Mouse (Mus musculus): Measurements from ENCODE around the gene Rph3al. TPM values are rescaled to one million over a fixed set of nuclear protein-coding genes. Genes with fewer than 3 reads are reported as not detected.

The Rph3al gene
- polyA plus RNA-seq, 1 experiment from 2014 or later: 1.3 TPM

- ATAC-seq (ENCODE audit: low read depth): no peak
- H3K9me3 ChIP-seq (ENCODE audit: control insufficient read depth, low read length): no peaks in the 10 kb centered on the region
- H3K36me3 ChIP-seq (ENCODE audit: control insufficient read depth, insufficient read depth, low read length): no peaks in the 10 kb centered on the region
- H3K4me1 ChIP-seq (ENCODE audit: control insufficient read depth, insufficient read depth, low read length): peaks cover 6% of the 10 kb centered on the region; the same call in 1 of the 2 replicates
- no peak overlapping the region for H3K4me2 ChIP-seq (ENCODE audit: low read depth, low read length)
- H3K9ac ChIP-seq (replicated peaks; ENCODE audit: low read depth, low read length): no peak overlapping the region
- H3K4me3 ChIP-seq (ENCODE audit: low read depth, low read length): no peak overlapping the region
- H3K27me3 ChIP-seq (ENCODE audit: control insufficient read depth, insufficient read depth, low read length): no peaks in the 10 kb centered on the region
- WGBS: 90% methylated on average over 7 of the region's 7 CpGs
- no peak overlapping the region for H3K27ac ChIP-seq (ENCODE audit: low read depth, low read length)
Measured at GRCm38 (mm10) chr11:75854327-75854726, 83.9 kb downstream of the Rph3al start.

- H3K4me1 ChIP-seq (ENCODE audit: control insufficient read depth, insufficient read depth, low read length): peaks cover 4% of the 10 kb centered on the region; the same call in 1 of the 2 replicates
- no peaks in the 10 kb centered on the region for H3K36me3 ChIP-seq (ENCODE audit: control insufficient read depth, insufficient read depth, low read length)
- no peak overlapping the region for H3K4me2 ChIP-seq (ENCODE audit: low read depth, low read length)
- H3K9me3 ChIP-seq (ENCODE audit: control insufficient read depth, low read length): no peaks in the 10 kb centered on the region
- no peak overlapping the region for H3K4me3 ChIP-seq (ENCODE audit: low read depth, low read length)
- H3K27ac ChIP-seq (ENCODE audit: low read depth, low read length): no peak overlapping the region
- no peak overlapping the region for H3K9ac ChIP-seq (replicated peaks; ENCODE audit: low read depth, low read length)
- no peak for ATAC-seq (ENCODE audit: low read depth)
- H3K27me3 ChIP-seq (ENCODE audit: control insufficient read depth, insufficient read depth, low read length): no peaks in the 10 kb centered on the region
- 81% methylated on average over 10 of the region's 10 CpGs for WGBS
Measured at GRCm38 (mm10) chr11:75853067-75853636, 85.1 kb downstream of the Rph3al start.

DNA sequence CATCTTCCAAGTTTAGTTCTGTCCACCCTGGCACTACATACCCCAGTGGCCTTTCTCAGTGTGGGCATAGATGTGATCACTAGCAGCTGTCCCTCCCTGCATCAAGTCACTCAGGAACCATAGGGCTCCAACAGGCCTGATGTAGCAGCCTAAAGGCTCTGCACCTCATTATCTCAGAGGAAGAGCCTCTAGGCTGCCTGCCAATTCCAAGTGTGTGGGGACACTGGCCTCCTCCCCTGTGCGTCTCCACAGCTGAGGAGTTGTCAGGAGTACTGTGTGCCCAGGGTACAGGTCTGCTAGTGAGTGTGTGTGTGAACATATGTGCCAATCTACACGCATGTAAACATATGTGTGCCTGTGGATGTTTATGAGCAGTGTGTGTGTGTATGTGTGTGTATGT is 85.7 kb downstream of the Rph3al start:
- WGBS: 50% methylated on average over 2 of the region's 2 CpGs
- H3K27ac ChIP-seq (ENCODE audit: low read depth, low read length): no peak overlapping the region
- H3K4me1 ChIP-seq (ENCODE audit: control insufficient read depth, insufficient read depth, low read length): peaks cover 4% of the 10 kb centered on the region; the same call in 1 of the 2 replicates
- H3K9me3 ChIP-seq (ENCODE audit: control insufficient read depth, low read length): no peaks in the 10 kb centered on the region
- H3K4me3 ChIP-seq (ENCODE audit: low read depth, low read length): no peak overlapping the region
- H3K9ac ChIP-seq (replicated peaks; ENCODE audit: low read depth, low read length): no peak overlapping the region
- H3K27me3 ChIP-seq (ENCODE audit: control insufficient read depth, insufficient read depth, low read length): no peaks in the 10 kb centered on the region
- H3K36me3 ChIP-seq (ENCODE audit: control insufficient read depth, insufficient read depth, low read length): no peaks in the 10 kb centered on the region
- no peak for ATAC-seq (ENCODE audit: low read depth)
- H3K4me2 ChIP-seq (ENCODE audit: low read depth, low read length): no peak overlapping the region

- no peak overlapping the region for H3K4me2 ChIP-seq (ENCODE audit: low read depth, low read length)
- H3K9me3 ChIP-seq (ENCODE audit: control insufficient read depth, low read length): no peaks in the 10 kb centered on the region
- no peaks in the 10 kb centered on the region for H3K27me3 ChIP-seq (ENCODE audit: control insufficient read depth, insufficient read depth, low read length)
- H3K9ac ChIP-seq (replicated peaks; ENCODE audit: low read depth, low read length): no peak overlapping the region
- H3K4me3 ChIP-seq (ENCODE audit: low read depth, low read length): no peak overlapping the region
- H3K4me1 ChIP-seq (ENCODE audit: control insufficient read depth, insufficient read depth, low read length): peaks cover 4% of the 10 kb centered on the region; the same call in 1 of the 2 replicates
- no peak overlapping the region for H3K27ac ChIP-seq (ENCODE audit: low read depth, low read length)
- H3K36me3 ChIP-seq (ENCODE audit: control insufficient read depth, insufficient read depth, low read length): no peaks in the 10 kb centered on the region
- WGBS: 84% methylated on average over 6 of the region's 6 CpGs
- ATAC-seq (ENCODE audit: low read depth): no peak
Measured at GRCm38 (mm10) chr11:75849552-75849951, 88.7 kb downstream of the Rph3al start.

- ATAC-seq (ENCODE audit: low read depth): no peak
- H3K36me3 ChIP-seq (ENCODE audit: control insufficient read depth, insufficient read depth, low read length): no peaks in the 10 kb centered on the region
- no peak overlapping the region for H3K9ac ChIP-seq (replicated peaks; ENCODE audit: low read depth, low read length)
- 31% methylated on average over 7 of the region's 7 CpGs for WGBS
- H3K4me2 ChIP-seq (ENCODE audit: low read depth, low read length): no peak overlapping the region
- H3K4me1 ChIP-seq (ENCODE audit: control insufficient read depth, insufficient read depth, low read length): 0 out of 2 replicates have a peak, but pooled peaks cover under 1% of the 10 kb centered on the region
- H3K4me3 ChIP-seq (ENCODE audit: low read depth, low read length): no peak overlapping the region
- no peaks in the 10 kb centered on the region for H3K27me3 ChIP-seq (ENCODE audit: control insufficient read depth, insufficient read depth, low read length)
- H3K9me3 ChIP-seq (ENCODE audit: control insufficient read depth, low read length): no peaks in the 10 kb centered on the region
- no peak overlapping the region for H3K27ac ChIP-seq (ENCODE audit: low read depth, low read length)
Measured at GRCm38 (mm10) chr11:75846589-75846988, 91.6 kb downstream of the Rph3al start.

- Histone ChIP-seq H3K9me3 (ENCODE audit: control insufficient read depth, low read length) (no peaks in the 10 kb centered on the region), H3K9ac (replicated peaks; ENCODE audit: low read depth, low read length) (no peak overlapping the region), H3K36me3 (ENCODE audit: control insufficient read depth, insufficient read depth, low read length) (no peaks in the 10 kb centered on the region), H3K27ac (ENCODE audit: low read depth, low read length) (no peak overlapping the region), H3K4me2 (ENCODE audit: low read depth, low read length) (no peak overlapping the region), H3K27me3 (ENCODE audit: control insufficient read depth, insufficient read depth, low read length) (no peaks in the 10 kb centered on the region), H3K4me1 (ENCODE audit: control insufficient read depth, insufficient read depth, low read length) (0 out of 2 replicates have a peak, but pooled peaks cover 2% of the 10 kb centered on the region), H3K4me3 (ENCODE audit: low read depth, low read length) (no peak overlapping the region)
- 30% methylated on average over 7 of the region's 7 CpGs for WGBS
- no peak for ATAC-seq (ENCODE audit: low read depth)
Measured at GRCm38 (mm10) chr11:75845675-75846074, 92.6 kb downstream of the Rph3al start.

- Histone ChIP-seq H3K4me3 (ENCODE audit: low read depth, low read length) (no peak overlapping the region), H3K4me1 (ENCODE audit: control insufficient read depth, insufficient read depth, low read length) (0 out of 2 replicates have a peak, but pooled peaks cover 2% of the 10 kb centered on the region), H3K4me2 (ENCODE audit: low read depth, low read length) (no peak overlapping the region), H3K27ac (ENCODE audit: low read depth, low read length) (no peak overlapping the region), H3K36me3 (ENCODE audit: control insufficient read depth, insufficient read depth, low read length) (no peaks in the 10 kb centered on the region), H3K27me3 (ENCODE audit: control insufficient read depth, insufficient read depth, low read length) (no peaks in the 10 kb centered on the region), H3K9me3 (ENCODE audit: control insufficient read depth, low read length) (no peaks in the 10 kb centered on the region), H3K9ac (replicated peaks; ENCODE audit: low read depth, low read length) (no peak overlapping the region)
- no peak for ATAC-seq (ENCODE audit: low read depth)
- 83% methylated on average over 4 of the region's 4 CpGs for WGBS
Measured at GRCm38 (mm10) chr11:75842904-75843619, 95.2 kb downstream of the Rph3al start.

GRCm38 (mm10) chr11:75841503-75841902 is 96.7 kb downstream of the Rph3al start:
- Histone ChIP-seq H3K36me3 (ENCODE audit: control insufficient read depth, insufficient read depth, low read length) (no peaks in the 10 kb centered on the region), H3K9me3 (ENCODE audit: control insufficient read depth, low read length) (no peaks in the 10 kb centered on the region), H3K9ac (replicated peaks; ENCODE audit: low read depth, low read length) (no peak overlapping the region), H3K4me3 (ENCODE audit: low read depth, low read length) (no peak overlapping the region), H3K4me2 (ENCODE audit: low read depth, low read length) (no peak overlapping the region), H3K4me1 (ENCODE audit: control insufficient read depth, insufficient read depth, low read length) (0 out of 2 replicates have a peak, but pooled peaks cover 2% of the 10 kb centered on the region), H3K27me3 (ENCODE audit: control insufficient read depth, insufficient read depth, low read length) (no peaks in the 10 kb centered on the region), H3K27ac (ENCODE audit: low read depth, low read length) (no peak overlapping the region)
- WGBS: 64% methylated on average over 3 of the region's 3 CpGs
- no peak for ATAC-seq (ENCODE audit: low read depth)
